Mouse (Mus musculus): ENCODE measurements at regions not wholly inside any gene's neighbourhood (a gene's known extent, or its start where the extent isn't known, plus 50 kb on each side); places are given as distances from the start of the nearest gene placed in this dataset.
A peak's percentile ranks its signal among the peaks of the same experiment; 100 is the strongest.
"Not testable (repeated sequence)": the region's sequence is repeated elsewhere in the genome, so short reads cannot be mapped to it uniquely, and the experiment has no call there.

GRCm38 (mm10) chr13:5546937-5547336 lies 314.3 kb upstream of the Klf6 start:
- peak; percentile 23 to 31 for DNase-seq

GRCm38 (mm10) chr13:5548768-5549167 lies 312.5 kb upstream of the Klf6 start:
- DNase-seq = no peak

- DNase-seq = no peak
Measured at GRCm38 (mm10) chr13:5549175-5549574, 312.1 kb upstream of the Klf6 start.

- no peak for DNase-seq
Measured at GRCm38 (mm10) chr13:5549747-5550146, 311.5 kb upstream of the Klf6 start.

- no peak for DNase-seq
Measured at GRCm38 (mm10) chr13:5550354-5550753, 310.9 kb upstream of the Klf6 start.

- DNase-seq = no peak
Measured at GRCm38 (mm10) chr13:5551131-5551530, 310.2 kb upstream of the Klf6 start.

- DNase-seq = no peak
Measured at GRCm38 (mm10) chr13:5553461-5553860, 307.8 kb upstream of the Klf6 start.

GRCm38 (mm10) chr13:5558095-5558494 lies 303.2 kb upstream of the Klf6 start:
- DNase-seq = no peak

- DNase-seq = no peak
Measured at GRCm38 (mm10) chr13:5566479-5566878, 294.8 kb upstream of the Klf6 start.

- DNase-seq = no peak
Measured at GRCm38 (mm10) chr13:5566896-5567295, 294.4 kb upstream of the Klf6 start.

GRCm38 (mm10) chr13:5569579-5569978 lies 291.7 kb upstream of the Klf6 start:
- DNase-seq = no peak

GRCm38 (mm10) chr13:5570386-5570785 lies 290.9 kb upstream of the Klf6 start:
- no peak for DNase-seq

GRCm38 (mm10) chr13:5576568-5576967 lies 284.7 kb upstream of the Klf6 start:
- DNase-seq = no peak

GRCm38 (mm10) chr13:5583681-5584080 lies 277.6 kb upstream of the Klf6 start:
- DNase-seq = not testable (repeated sequence)

- no peak for DNase-seq
Measured at GRCm38 (mm10) chr13:5587196-5587595, 274.1 kb upstream of the Klf6 start.

- DNase-seq = no peak
Measured at GRCm38 (mm10) chr13:5591286-5591685, 270.0 kb upstream of the Klf6 start.

- DNase-seq = no peak
Measured at GRCm38 (mm10) chr13:5591837-5592555, 269.3 kb upstream of the Klf6 start.

GRCm38 (mm10) chr13:5592556-5593061 lies 268.7 kb upstream of the Klf6 start:
- DNase-seq = no peak

- DNase-seq = no peak
Measured at GRCm38 (mm10) chr13:5601648-5602047, 259.6 kb upstream of the Klf6 start.

- no peak for DNase-seq
Measured at GRCm38 (mm10) chr13:5603905-5604596, 257.2 kb upstream of the Klf6 start.

- DNase-seq = no peak
Measured at GRCm38 (mm10) chr13:5605418-5605817, 255.9 kb upstream of the Klf6 start.

GRCm38 (mm10) chr13:5607462-5607861 lies 253.8 kb upstream of the Klf6 start:
- no peak for DNase-seq

- no peak for DNase-seq
Measured at GRCm38 (mm10) chr13:5614186-5614737, 247.0 kb upstream of the Klf6 start.

GRCm38 (mm10) chr13:5614833-5615232 lies 246.4 kb upstream of the Klf6 start:
- DNase-seq = no peak

All from cerebellum, postnatal 10 days (tissue).